Mouse (Mus musculus) ovary, postnatal 14 days (tissue): Measurements from ENCODE around the gene Nfam1.
"Not testable (repeated sequence)": the region's sequence is repeated elsewhere in the genome, so short reads cannot be mapped to it uniquely, and the experiment has no call there.

Source experiments
- DNase-seq: peaks from one replicate; pipeline ENCODE4 v3.0.0; 2022; ENCODE audit warnings: low spot score

Gene Nfam1

DNA sequence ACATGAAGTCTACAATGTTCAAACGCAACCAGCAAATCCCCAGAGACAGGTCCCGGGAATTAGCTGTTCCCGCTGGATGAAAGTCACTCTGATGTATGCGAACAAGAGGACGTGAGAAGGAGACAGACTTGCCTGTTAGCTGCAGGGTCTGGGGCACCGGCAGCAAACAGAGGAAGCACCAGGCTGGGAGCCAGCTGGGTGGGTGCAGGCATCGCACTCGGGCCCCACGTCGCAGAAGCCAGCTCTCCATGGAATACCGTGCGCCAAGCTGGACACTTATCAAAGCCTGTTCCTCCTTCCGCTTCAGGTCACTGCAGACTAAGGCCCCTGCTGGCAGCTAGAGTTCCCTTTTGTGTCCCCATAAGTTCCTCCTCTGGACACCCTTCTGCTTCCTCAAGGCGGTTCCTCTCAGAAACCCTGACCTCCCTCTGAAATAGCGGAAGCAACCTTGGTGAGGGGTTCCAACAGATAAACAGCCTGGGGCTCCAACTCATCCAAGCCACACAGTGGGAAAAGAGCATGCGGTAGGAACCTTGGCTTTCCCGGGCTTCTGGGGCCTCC, at the start of gene Nfam1:
TSS of gene Nfam1 (minus strand) at position 326 of the 561 bp plus-strand sequence.
- no peak for DNase-seq

DNA sequence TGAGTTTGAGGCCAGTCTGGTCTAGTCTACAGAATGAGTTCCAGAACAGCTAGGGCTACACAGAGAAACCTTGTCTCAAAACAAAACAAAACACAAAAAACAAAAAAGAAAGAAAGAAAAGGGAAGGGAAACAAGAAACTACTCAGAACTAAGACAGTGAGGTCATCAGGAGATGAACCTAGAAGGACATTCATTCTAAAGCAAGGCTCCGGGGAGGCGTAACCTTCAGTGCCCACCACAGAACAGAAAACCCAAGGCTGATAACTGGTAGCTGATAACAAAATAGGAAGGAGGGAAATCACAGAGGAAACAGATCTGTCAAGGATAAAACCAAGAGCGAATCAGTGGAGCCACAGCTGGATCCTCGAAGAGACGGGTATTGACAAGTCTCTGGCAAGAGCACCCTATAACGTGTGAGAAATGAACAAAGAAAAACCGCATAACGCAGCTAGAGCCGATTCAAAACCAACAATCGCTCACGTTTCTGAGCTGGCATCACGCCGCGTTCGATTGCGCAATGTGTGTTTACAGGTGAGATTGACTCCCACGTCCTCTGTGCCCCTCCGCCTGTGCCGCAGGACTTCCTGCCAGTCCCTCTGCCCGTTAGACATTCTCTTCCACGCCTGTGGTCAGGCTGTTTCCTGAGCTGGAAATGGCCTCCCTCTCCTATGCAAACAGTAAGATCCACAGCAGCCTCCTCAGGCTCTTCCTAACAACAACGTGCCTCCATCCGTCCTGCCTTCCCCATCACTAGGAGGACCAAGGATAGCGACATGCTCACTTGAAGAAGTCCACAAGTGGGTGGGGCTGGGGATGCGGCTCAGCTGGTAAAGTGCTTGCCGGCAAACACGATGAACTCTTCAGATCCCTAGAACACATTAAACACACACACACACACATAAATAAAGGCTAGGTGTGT, 42.8 kb upstream of the Nfam1 start:
- DNase-seq, result no peak

DNA sequence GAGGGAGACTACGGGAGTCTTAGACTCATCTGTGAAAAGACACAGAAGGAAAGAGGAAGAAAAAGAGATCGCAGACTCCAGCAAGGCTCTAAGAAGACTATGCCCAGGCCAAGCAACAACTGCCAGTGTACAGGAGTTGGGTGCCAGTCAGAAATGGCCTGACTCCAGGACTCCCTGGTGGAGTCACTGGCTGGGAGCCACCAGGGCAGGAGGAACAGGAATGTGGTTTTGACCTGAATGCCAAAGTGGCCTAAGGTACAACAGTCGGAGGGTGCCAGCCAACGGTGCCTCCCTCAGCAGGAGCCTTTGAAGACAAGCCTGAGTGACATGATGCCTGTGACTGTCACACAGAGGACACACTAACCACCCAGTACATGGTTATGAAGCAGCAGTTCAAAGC, 41.1 kb upstream of the Nfam1 start:
- DNase-seq, result no peak

DNA sequence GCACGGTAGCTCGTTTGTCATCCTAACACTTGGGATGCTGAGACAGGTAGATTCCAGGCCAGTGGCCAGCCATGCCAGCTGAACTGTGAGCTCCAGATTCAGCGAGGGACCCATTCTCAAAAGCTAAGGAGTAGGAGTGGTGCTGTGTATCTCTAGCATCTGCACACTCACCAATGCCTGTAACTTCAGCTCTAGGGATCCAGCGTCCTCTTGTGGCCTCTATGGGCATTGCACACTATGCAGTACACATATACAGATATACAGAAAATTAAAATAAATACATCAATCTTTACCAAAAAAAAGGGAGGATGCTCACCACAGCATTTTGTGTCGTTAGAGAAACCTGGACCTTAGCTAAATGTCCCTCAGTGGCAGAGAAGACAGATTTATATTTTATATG, 38.6 kb upstream of the Nfam1 start:
- no peak for DNase-seq

DNA sequence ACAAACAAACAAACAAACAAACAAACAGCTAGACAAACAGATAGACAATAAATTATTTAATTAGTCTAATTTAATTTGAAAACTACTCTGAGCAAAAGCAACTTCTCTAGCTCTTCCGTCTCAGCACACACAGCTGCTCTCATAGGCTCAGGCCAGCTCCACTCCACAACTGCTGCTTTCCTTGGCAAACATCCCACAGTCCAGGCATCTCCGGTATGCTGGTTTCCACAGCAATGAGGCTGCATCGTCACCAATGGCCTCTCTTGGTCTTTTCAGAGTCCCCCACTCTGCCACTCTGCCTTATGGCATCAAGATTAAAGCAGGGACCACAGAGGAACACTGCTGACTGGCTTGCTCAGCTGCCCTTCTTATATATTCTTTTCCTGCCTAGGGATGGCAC, 37.8 kb upstream of the Nfam1 start:
- no peak for DNase-seq

DNA sequence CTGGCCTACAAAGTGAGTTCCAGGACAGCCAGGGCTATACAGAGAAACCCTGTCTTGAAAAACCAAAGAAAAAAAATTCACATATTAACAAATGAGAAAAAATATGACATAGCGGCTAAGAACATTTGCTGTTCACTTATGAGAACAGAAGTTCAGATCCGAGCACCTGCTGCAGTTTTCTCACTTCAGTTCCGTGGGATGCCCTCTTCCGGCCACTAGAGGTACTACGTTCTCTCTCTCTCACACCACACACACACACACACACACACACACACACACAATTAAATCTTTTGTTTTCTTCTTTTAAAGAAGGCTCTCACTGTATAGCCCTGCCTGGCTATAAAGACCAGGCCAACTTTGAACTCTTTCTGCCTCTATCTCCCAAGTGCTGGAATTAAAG, 35.2 kb upstream of the Nfam1 start:
- DNase-seq, result no peak

DNA sequence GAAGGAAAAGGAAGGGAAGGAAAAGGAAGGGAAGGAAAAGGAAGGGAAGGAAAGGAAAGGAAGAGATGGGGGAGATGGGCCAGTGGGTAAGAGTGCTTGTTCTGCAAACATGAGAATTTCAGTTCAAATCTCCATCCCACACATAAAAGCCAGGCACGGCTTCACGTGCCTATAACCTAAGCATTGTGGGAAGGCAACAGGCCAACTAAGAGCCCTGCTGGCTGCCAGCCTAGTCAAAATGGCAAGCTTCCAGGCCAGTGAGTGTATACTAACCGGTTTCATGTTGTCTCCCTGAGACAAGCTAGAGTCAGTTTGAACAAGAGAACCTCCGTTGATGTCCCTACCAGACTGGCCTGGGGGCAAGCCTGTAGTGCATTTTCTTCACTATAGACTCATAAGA, 32.4 kb upstream of the Nfam1 start:
- peak; percentile 53 for DNase-seq

DNA sequence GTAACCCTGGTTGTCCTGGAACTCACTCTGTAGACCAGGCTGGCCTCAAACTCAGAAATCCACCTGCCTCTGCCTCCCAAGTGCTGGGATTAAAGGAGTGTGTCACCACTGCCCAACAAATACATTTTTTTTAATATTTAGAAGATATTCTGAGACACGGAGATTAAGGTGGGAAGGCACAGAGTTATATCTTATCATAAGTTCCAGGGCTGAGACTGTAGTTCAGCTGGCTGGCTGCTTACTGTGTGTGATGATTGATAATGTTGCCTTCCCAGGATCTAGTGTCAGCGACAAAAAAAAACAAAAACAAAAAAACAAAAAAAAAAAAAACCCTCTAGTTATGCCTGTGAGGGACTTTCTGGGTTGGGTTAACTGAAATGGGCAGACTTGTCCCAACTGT, 29.5 kb upstream of the Nfam1 start:
- not testable (repeated sequence) for DNase-seq

DNA sequence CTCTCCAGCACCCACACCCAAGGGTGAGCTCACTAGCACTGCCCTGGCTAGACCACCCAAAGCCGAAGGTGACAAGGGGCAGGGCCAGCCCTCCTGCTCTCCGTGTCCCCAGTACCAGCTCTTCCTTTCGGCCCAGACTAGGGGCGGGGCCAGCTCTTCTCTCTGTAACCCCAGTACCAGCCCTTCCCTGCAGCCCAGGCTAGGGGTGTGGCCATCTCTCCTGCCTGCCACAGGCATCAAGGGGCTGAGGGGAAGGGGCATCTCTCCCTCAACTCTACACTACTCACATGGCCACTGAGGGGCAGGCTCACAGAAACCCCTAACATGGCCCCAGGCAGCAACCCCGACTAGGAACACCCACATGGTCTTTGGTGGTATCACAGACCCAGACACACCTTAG, 28.6 kb upstream of the Nfam1 start:
- DNase-seq, result no peak

DNA sequence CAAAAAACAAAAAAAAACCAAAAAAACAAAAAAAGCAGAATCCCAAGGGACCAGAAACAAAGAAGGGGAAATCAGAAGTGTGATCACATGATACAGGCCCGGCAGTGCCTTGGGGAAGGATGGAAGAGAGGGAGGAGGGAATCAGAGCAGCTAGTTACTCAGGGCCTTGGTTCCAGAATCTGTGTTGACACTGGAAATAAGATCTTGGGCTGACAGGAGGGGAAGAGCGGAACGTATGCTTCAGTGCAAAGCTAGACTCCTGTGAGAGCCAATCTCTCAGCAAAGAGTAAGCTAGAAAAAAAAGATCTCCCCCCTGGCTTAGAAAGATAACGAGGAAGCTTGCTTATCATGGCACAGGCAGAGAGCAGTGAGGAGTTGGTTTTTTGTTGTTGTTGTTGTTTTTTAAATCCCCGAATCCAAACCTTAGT, 26.1 kb upstream of the Nfam1 start:
- no peak for DNase-seq

DNA sequence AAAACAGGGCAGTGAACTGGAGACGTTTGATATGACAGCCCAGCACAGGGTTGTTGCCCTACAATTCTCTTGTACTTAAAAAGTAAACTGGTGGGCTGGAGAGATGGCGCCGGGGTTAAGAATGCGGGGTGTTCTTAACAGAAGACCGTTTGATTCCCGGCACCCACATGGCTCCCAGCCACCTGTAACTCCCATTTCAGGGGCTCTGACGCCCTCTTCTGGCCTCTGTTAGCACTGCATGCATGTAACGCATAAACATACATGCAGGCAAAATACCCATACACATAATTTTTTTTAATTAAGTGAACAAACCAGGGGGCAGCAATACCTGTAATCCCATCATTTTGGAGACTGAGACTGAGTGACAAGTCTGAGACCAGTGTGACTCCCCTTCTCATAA, 24.4 kb upstream of the Nfam1 start:
- DNase-seq, result no peak

DNA sequence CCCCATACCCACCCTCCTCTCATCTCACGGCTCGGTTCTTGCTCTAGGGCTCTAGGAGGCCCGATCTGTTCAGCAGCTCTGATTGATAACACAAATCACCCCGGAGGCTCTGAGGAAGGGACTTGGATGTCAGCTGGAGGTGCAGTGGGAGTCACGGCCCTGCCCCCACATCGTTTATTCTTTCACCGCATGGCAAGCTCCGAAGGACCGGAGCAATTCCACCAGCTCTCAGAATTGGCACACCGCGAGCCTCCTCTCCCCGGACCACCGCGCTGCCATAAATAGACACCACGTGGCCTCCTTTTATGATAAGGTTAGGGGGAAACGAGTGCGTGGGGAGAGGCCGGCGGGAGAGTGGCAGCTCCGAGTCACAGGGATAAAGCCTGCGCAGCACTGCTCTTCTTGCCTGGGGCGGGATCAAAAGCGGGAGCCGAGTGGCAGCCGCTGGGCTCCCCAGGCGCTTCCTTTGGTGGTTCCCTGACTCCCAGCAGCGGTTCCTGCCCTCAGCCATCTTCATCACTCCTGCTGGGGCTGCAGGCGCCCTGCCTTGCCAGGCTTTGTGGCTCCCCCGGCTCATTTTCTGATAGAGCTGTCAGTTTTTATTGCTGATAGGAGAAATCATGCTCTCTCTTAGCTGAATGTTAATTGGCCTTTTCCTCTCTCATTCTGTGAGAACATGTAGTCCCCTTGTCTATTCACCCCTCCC, 23.4 kb upstream of the Nfam1 start:
- DNase-seq, result no peak

DNA sequence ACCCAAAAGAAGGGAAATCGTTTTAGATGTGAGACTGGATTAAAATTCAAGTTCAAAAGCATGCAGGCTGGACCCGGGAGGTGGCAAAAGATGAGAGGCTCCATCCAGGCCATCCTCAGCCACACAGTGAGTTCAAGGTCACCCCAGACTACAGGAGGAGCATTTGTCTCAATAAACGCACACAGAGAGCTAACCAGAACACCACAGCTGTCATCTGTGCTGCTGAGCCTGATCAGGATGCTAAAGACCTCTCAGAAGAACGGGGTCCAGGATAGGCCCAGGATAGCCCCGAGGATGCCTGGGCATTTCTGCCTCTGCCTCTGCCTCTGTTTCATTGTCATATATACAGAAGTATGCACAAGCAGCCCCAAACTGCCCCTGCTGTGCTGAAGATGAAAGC, 22.5 kb upstream of the Nfam1 start:
- no peak for DNase-seq

DNA sequence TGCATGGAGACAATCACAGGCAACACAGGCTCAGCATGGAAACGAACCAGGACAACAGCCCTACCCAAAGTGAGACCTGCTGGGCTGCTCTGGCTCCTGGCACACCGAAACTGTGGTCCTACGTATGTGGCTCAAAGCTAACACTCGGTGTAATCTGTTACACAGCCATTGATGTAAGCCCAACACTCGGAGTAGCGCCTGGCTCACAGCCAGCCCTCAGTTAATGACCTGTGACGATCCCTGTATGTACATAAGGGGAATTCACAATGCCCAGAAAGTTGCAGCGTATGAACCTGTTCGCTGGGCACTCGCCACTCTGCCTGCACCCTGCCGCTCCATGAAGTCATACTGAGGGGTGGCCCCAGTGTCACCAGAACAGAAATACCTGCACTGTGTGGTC, 20.2 kb upstream of the Nfam1 start:
- no peak for DNase-seq

DNA sequence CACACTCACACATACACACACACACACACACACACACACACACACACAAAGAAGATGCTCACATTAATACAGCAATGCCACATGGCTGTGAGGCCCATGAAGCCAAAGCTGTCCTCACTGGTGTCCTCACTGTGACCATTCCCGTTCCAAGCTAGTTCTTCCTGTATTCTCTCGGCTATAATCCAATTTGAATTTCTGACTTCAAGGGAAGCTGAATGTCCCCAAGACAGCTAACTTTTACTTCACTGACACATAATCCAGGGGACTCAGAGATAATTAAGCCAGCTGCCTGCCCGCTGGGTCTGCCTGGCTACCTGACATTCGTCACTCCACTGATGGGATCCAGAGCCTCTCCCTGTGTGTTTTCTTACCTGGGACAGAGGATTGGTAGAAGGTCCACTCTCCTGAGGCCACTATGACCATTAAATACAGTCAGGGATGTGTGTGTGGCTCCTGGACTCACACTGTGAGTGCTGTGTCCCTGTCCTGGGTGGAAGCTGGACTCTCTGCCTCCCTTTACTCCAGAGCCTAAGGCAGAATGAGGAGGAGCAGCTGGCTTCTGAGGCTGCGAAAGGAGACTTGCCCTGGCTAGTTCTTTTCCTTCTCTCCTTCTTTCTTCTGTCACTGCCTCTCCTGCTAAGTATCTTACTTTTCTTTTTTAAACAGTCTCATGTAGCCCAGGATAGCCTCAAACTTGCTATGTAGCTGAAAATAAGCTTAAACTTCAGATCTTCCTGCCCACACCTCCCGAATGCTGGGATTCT, 19.4 kb upstream of the Nfam1 start:
- DNase-seq, result no peak

DNA sequence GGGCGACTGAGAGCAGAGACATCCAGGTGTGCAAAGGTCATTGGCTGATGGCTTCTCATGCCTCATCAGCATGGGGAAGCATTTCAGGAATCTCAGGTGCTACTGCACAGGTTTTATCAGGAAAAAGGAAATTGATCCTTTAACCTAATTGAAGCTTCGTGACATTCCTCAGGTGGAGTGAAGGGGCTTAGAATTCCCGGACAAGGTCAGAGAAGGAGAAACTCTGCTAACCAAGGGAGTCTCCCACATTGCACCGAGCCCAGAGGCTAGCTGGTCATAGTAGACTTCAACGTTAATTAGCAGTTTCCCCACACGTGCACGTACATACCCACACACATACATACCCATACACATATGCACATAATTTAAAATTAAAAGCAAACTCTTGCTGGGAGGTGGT, 13.6 kb upstream of the Nfam1 start:
- no peak for DNase-seq

DNA sequence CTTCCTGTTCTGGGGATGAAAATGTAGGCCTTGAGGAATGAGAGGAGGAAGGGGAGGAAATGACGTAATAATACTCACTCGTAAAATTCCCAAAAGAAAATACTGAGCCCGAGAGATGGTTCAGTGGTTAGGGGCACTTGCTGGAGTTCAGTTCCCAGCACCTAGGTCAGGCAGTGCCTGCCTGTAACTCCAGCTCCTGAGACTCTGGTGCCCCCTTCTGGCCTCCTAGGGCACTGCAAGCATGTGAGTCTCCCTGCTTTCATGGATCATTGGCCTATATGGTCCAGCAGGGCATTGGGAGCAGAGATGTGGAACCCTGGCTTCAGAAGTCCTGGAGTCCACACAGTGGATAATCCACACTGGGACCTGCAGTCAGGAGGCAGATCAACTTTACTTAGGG, 13.2 kb upstream of the Nfam1 start:
- DNase-seq, result no peak

DNA sequence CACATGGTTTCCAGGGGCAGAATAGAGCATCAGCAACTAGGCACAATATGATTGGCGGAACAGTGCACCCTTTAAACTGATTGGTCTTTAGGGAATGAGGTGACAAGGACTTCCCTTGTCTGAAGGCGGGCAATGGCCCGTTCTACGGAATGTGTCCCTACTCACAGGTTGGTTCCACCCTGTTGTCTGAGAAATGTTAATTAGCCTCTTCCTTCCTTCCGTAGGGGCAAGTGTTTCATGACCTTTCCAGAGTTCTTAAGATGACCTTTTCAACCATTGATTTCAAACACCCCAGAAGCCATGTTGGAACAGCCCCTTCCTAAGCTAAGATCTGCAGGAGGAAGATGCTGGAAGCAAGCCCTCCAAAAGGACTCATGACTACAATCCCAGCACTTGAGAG, 12.5 kb upstream of the Nfam1 start:
- DNase-seq, result not testable (repeated sequence)

DNA sequence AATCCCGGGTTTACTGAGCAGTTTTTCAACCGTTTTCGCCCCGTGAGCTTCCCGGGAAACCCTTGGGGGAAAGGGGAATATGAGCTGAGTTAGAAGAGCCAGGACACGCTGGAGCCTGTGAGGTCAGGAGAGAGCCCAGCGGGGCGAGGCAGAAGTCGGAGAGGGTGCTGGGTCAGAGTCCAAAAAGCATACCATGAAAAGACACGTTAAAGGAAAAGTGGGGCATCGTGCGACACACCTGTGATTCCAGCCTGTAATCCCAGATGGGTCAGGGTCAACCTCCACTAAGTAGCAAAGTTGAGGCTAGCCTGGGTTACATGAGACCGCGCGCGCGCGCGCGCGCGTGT, 10.2 kb upstream of the Nfam1 start:
- no peak for DNase-seq

DNA sequence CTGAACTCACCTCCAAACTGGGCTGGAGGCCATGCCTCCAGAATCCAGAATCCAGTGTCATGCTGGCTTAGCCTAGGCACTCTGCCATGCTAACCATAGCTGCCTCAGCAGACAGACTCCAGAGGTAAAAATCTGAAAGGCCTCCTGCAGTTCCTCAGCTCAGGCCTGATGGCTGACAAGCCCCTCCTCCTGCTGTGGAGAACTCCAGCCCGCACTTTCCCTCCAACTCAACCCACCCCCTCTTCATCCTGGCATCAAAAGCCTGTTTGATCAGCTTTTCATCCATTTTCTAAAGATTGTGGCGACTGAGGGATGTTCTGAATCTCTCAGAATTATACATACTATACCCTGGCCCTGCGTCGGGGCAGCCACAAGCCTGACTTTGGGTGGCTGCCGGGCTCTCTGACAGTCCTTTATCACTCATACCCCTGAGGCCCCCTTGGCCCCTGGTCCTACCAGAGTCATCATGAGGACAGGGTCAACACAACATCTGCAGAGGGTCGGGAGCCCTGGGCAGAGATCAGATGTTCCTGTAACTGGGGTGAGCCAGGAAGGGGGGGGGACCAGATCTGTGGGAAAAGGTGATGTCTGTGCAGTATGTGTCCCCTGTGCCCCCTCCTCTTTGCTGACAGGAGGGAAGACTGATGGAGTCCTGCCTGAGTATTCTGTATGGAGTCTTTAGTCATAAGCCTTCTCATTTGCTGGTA, 9.7 kb upstream of the Nfam1 start:
- DNase-seq, result no peak

DNA sequence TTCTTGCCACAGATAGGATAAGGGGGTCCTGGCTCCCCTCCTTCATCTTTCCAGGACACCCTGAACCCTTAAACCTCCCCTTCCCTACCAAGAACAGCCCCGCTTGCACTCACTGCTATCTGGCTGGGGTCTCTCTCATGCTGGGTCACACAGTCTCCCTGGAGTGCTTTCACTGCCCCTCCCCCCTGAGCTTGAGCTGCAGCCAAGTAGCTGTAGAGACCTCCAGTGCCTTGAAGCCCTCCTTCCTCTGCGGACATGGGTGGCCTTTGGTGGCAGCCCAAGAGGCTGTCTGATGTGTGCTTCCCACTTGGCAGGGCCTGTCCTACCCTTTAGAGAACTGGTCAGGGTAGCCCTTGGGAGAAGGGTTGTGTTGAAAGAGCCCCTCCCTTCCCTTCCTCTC, 7.0 kb upstream of the Nfam1 start:
- DNase-seq, result no peak

DNA sequence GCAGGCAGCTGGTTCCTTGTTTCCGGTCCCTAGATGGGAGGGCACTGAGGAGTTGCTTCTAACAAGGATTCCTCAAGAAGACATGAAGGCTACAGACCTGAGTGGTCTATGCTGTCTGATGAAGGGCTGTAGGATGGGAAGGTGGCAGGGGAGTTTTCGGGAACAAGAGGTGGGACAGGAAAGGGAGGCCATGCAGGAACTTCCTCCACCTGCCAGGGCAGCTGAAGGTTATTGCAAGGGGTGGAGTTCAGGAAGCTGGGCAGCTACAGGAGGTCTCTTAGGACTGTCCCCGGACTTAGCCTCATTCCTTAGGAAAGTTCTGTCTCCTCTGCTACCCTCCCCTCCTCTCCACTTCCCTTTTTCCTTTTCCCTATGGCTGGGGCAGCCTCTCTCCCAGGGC, 5.7 kb upstream of the Nfam1 start:
- DNase-seq, result no peak
